Mouse (Mus musculus) spleen, postnatal 0 days (tissue): ENCODE results near the gene Gm20671. TPM values are rescaled to one million over a fixed set of nuclear protein-coding genes. Genes with fewer than 3 reads are reported as not detected.

ENCODE experiments used
- polyA plus RNA-seq: library from polyadenylated mRNA; unstranded; fragments of >200 nt; fragmentation: Nextera tagmentation; extraction: Ambion mirVana; gene quantifications from 2 replicates; pipeline ENCODE4 v1.2.1, GENCODE M21; 2015

Gene Gm20671
- polyA plus RNA-seq: not detected in 2 replicates

GRCm38 (mm10) chr5:32827009-32827408, at the start of gene Gm20671:
Gene Gm20671 (minus strand): TSS chr5:32827109.

GRCm38 (mm10) chr5:32863253-32864228, 36.6 kb upstream of the Gm20671 start, which contains the start of gene Depdc5:
Gene Depdc5 (plus strand): TSS chr5:32863701.

GRCm38 (mm10) chr5:32853731-32854507, 27.0 kb upstream of the Gm20671 start, which contains the start of gene Prr14l:
Gene Prr14l (minus strand): TSS chr5:32854256.

GRCm38 (mm10) chr5:32785313-32785915, 41.5 kb downstream of the Gm20671 start, which contains the start of gene Pisd:
Gene Pisd (minus strand): TSS chr5:32785646.

Other genes with a start within 250 kb of the Gm20671 start
- 8.0 and 9.6 TPM in 2 replicates for gene Yes1, start 215.9 kb downstream of the Gm20671 start, polyA plus RNA-seq
- 23.0 and 29.2 TPM in 2 replicates for gene Pisd, start 41.5 kb downstream of the Gm20671 start, polyA plus RNA-seq
- gene Prr14l, start 27.1 kb upstream of the Gm20671 start, polyA plus RNA-seq: 11.1 and 13.1 TPM in 2 replicates
- gene Depdc5, start 36.6 kb upstream of the Gm20671 start, polyA plus RNA-seq: 10.1 and 10.2 TPM in 2 replicates
- 247 and 253 TPM in 2 replicates for gene Ywhah, start 191.7 kb upstream of the Gm20671 start, polyA plus RNA-seq